Mouse (Mus musculus): ENCODE measurements around the gene Gm17428. TPM values are rescaled to one million over a fixed set of nuclear protein-coding genes. Genes with fewer than 3 reads are reported as not detected.

Gm17428 gene
- not detected in 2 replicates for polyA plus RNA-seq (2012; rRNA removed)

DNA sequence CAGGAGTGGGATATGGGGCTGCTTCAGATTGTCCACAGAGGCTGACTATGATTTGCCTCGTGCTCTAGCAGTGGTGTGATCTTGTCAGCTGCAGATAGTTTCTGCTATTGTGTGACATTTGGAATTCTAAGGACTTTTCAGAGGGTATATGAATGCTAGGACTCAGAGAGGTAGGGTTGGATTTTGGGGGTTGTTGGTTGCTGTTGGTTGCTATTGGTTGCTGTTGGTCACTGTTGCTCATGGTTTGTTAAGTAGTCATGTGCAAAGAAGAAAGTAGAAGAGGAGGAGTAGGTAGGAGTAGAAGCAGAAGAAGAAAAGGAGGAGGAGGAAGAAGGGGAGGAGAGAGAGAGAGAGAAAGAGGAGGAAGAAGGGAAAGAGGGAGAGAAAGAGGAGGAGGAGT lies at the start of gene Gm17428:
Gm17428 (plus strand) TSS at position 301 of the 400 bp plus-strand sequence.

GRCm38 (mm10) chr14:54932645-54933150 lies 44.0 kb upstream of the Gm17428 start, which contains the start of gene Il25:
Gene Il25, plus strand, starts transcription at chr14:54932695.

GRCm38 (mm10) chr14:54935904-54936830 lies 40.6 kb upstream of the Gm17428 start, which contains the start of gene Cmtm5:
Gene Cmtm5, plus strand, starts transcription at chr14:54936261.

GRCm38 (mm10) chr14:54966320-54966977 lies 10.3 kb upstream of the Gm17428 start, which contains the start of gene Myh6:
Gene Myh6, minus strand, starts transcription at chr14:54966927.

GRCm38 (mm10) chr14:54994136-54994868 lies 17.6 kb downstream of the Gm17428 start, which contains the start of gene Myh7:
Gene Myh7, minus strand, starts transcription at chr14:54994626.

DNA sequence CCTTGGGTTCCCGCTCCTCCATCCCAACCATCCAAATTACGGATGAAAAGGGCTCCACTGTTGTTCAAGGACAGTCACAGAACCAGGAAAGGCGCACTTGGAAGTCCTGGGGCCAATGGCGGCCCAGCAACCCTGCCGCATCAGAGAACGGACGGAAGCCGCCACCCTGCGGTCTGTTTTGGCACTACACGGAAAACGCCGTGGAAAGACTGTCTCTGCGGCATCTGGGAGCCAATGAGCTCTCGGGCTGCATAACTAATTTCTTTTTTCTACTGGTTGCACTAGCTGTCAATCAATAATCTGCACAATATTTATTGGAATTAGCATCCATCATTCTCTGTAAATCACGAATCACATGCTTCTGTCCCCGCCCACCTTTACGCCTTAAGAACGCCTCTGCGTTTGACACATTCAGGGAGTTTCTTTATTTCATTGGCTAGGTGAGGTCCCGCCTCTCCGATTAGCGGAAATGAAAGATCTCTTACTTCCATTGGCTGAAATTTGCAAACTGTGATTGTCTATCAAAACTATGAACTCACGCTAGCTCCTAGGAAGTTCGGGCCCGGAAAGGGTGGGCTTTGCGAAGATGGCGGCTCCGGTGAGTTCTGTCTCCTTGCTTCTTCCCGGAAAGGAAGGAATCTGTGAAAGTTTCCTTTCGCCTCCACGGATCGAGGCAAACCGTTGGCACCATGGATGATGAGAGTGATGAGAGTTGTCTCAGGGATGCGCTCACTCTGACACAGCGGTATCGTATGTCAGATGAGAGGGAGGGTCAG lies 38.4 kb downstream of the Gm17428 start, which contains the start of gene Ngdn:
Ngdn (plus strand) TSS at position 464 of the 776 bp plus-strand sequence.

Other genes with a start within 250 kb of the Gm17428 start
- gene Slc7a8, start 195.0 kb upstream of the Gm17428 start, polyA plus RNA-seq (2012; rRNA removed) = 7.8 and 8.6 TPM in 2 replicates
- gene Rnf212b, start 162.8 kb upstream of the Gm17428 start, polyA plus RNA-seq (2012; rRNA removed) = not detected in 2 replicates
- gene Homez, start 106.0 kb upstream of the Gm17428 start, polyA plus RNA-seq (2012; rRNA removed) = 2.2 and 4.0 TPM in 2 replicates
- gene Ppp1r3e, start 99.4 kb upstream of the Gm17428 start, polyA plus RNA-seq (2012; rRNA removed) = 19.1 and 22.7 TPM in 2 replicates
- gene Bcl2l2, start 93.6 kb upstream of the Gm17428 start, polyA plus RNA-seq (2012; rRNA removed) = 57.4 and 72.3 TPM in 2 replicates
- 10.2 and 19.3 TPM in 2 replicates for gene Gm20521, start 93.5 kb upstream of the Gm17428 start, polyA plus RNA-seq (2012; rRNA removed)
- 56.7 and 65.4 TPM in 2 replicates for gene Pabpn1, start 84.4 kb upstream of the Gm17428 start, polyA plus RNA-seq (2012; rRNA removed)
- 30.7 and 38.2 TPM in 2 replicates for gene Slc22a17, start 63.8 kb upstream of the Gm17428 start, polyA plus RNA-seq (2012; rRNA removed)
- gene Efs, start 50.8 kb upstream of the Gm17428 start, polyA plus RNA-seq (2012; rRNA removed) = 13.0 and 13.8 TPM in 2 replicates
- 0.67 and 0.92 TPM in 2 replicates for gene Il25, start 44.2 kb upstream of the Gm17428 start, polyA plus RNA-seq (2012; rRNA removed)
- 2.8 and 3.5 TPM in 2 replicates for gene Cmtm5, start 40.7 kb upstream of the Gm17428 start, polyA plus RNA-seq (2012; rRNA removed)
- 0.06 TPM in 1 of 2 replicates, not detected in the other for gene Myh6, start 10.0 kb upstream of the Gm17428 start, polyA plus RNA-seq (2012; rRNA removed)
- 0.05 and 0.32 TPM in 2 replicates for gene Myh7, start 17.7 kb downstream of the Gm17428 start, polyA plus RNA-seq (2012; rRNA removed)
- gene Ngdn, start 38.5 kb downstream of the Gm17428 start, polyA plus RNA-seq (2012; rRNA removed) = 9.1 and 11.1 TPM in 2 replicates
- gene Zfhx2, start 115.4 kb downstream of the Gm17428 start, polyA plus RNA-seq (2012; rRNA removed) = 2.0 and 2.7 TPM in 2 replicates
- 5.6 and 6.1 TPM in 2 replicates for gene Thtpa, start 117.9 kb downstream of the Gm17428 start, polyA plus RNA-seq (2012; rRNA removed)
- 65.8 and 73.0 TPM in 2 replicates for gene Ap1g2, start 129.7 kb downstream of the Gm17428 start, polyA plus RNA-seq (2012; rRNA removed)
- 5.5 and 7.1 TPM in 2 replicates for gene Jph4, start 140.0 kb downstream of the Gm17428 start, polyA plus RNA-seq (2012; rRNA removed)
- not detected in 2 replicates for gene Dhrs2, start 245.1 kb downstream of the Gm17428 start, polyA plus RNA-seq (2012; rRNA removed)

All from colon, adult 2 months (tissue).